Mouse (Mus musculus) cerebellum, adult 2 months (tissue): ENCODE results near the gene Evpl.

ENCODE experiments used
- CTCF ChIP-seq: fragments of 200-500 bp; IDR thresholded peaks from 2 replicates; pipeline ENCODE4 v1.5.1; 2011; ENCODE audit warnings: low read depth, mild to moderate bottlenecking, control low read depth, low read length, moderate library complexity, borderline replicate concordance; ENCODE audit not compliant: insufficient read depth
- POLR2A ChIP-seq: fragments of 200-500 bp; IDR thresholded peaks from 2 replicates; pipeline ENCODE4 v1.6.1; 2011; ENCODE audit warnings: low read length, control low read depth, borderline replicate concordance; ENCODE audit not compliant: insufficient read depth

GRCm38 (mm10) chr11:116239797-116240196 lies 1.9 kb upstream of the Evpl start:
- no peak for TF ChIP-seq CTCF
- TF ChIP-seq POLR2A, result no peak
